Mouse (Mus musculus): ENCODE data around the gene C2cd2l. TPM values are rescaled to one million over a fixed set of nuclear protein-coding genes. Genes with fewer than 3 reads are reported as not detected.
"Not testable (repeated sequence)": the region's sequence is repeated elsewhere in the genome, so short reads cannot be mapped to it uniquely, and the experiment has no call there.

Gene C2cd2l
- polyA plus RNA-seq, 1 experiment from 2014 or later = 17.1 TPM

- Histone ChIP-seq H3K27ac (ENCODE audit: low read depth, low read length) (no peak overlapping the region), H3K9ac (ENCODE audit: low read length) (no peak overlapping the region), H3K4me3 (ENCODE audit: low read depth, low read length) (peak overlapping the region; percentile 10; the same call in 1 of the 2 replicates), H3K4me1 (ENCODE audit: control insufficient read depth, insufficient read depth, low read length) (peaks cover 8% of the 10 kb centered on the region), H3K27me3 (ENCODE audit: control insufficient read depth, insufficient read depth, low read length) (no peaks in the 10 kb centered on the region), H3K4me2 (ENCODE audit: low read depth) (no peak overlapping the region), H3K36me3 (ENCODE audit: control insufficient read depth, insufficient read depth, low read length) (no peaks in the 10 kb centered on the region; the same call in 1 of the 2 replicates), H3K9me3 (ENCODE audit: control insufficient read depth, low read length) (no peaks in the 10 kb centered on the region)
- WGBS = 92% methylated on average over 5 of the region's 5 CpGs
- no peak for DNase-seq (ENCODE audit: low spot score)
- no peak for ATAC-seq (ENCODE audit: insufficient read depth, low FRiP score, low TSS enrichment)
Observed at GRCm38 (mm10) chr9:44341487-44341886, 21.4 kb upstream of the C2cd2l start.

DNA sequence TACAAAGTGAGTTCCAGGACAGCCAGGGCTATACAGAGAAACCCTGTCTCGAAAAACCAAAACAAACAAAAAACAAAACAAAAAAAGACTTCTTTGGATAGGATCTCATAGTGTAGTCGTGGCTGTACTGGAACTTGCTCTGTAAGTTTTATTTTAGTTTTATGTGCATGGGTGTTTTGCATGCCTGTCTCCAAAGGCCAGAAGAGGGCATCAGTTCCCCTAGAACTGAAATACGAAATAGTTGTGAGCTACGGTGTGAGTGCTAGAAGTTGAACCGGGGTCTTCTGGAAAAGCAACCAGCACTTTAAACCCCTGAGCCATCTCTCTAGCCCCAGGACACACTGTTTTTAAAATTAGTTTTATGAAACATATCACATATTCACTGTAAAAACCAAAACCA, 18.5 kb upstream of the C2cd2l start:
- Histone ChIP-seq H3K4me2 (ENCODE audit: low read depth) (no peak overlapping the region), H3K4me1 (ENCODE audit: control insufficient read depth, insufficient read depth, low read length) (peaks cover 9% of the 10 kb centered on the region), H3K9ac (ENCODE audit: low read length) (no peak overlapping the region), H3K36me3 (ENCODE audit: control insufficient read depth, insufficient read depth, low read length) (peaks cover 5% of the 10 kb centered on the region), H3K4me3 (ENCODE audit: low read depth, low read length) (no peak overlapping the region), H3K27ac (ENCODE audit: low read depth, low read length) (no peak overlapping the region), H3K27me3 (ENCODE audit: control insufficient read depth, insufficient read depth, low read length) (no peaks in the 10 kb centered on the region), H3K9me3 (ENCODE audit: control insufficient read depth, low read length) (no peaks in the 10 kb centered on the region)
- ATAC-seq (ENCODE audit: insufficient read depth, low FRiP score, low TSS enrichment) (no peak), DNase-seq (ENCODE audit: low spot score) (no peak)
- WGBS = 82% methylated on average over 5 of the region's 5 CpGs

DNA sequence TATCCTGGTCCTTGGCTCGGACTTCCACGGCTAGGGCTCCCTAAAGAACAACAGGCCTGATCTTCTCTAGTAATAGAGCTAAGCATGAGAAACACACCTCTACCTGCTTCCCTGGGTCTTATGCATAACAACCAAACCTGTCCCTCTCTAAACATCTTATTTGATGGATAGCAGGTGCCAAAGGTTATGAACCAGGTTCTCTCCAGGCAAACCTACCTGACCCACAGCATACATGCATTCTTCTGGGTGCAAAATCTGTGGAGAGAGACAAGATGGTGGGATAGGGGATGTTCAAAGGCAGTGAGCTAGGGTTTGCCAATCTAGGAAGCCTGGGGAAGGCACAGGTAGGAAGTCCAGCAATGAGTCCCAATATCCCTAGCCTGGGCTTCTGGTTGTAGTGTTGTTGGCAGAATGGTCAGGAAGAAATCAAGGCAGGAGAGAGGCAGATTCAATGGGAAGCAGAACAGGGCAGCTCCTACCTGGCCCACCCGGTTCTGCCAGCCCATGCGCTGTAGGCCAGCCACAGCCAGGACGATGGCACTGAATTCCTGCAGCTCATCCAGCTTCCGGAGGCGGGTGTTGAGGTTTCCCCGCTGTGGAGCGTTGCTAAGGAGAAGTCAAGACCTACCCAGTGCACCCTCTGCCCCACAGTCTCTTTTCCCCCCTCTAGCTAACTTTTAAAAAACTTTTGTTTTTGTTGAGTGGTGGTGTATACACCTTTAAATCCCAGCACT, 17.5 kb upstream of the C2cd2l start:
- Histone ChIP-seq H3K4me2 (ENCODE audit: low read depth) (peak overlapping the region; percentile 3; the same call in 1 of the 2 replicates), H3K9me3 (ENCODE audit: control insufficient read depth, low read length) (no peaks in the 10 kb centered on the region), H3K4me1 (ENCODE audit: control insufficient read depth, insufficient read depth, low read length) (peaks cover 6% of the 10 kb centered on the region), H3K4me3 (ENCODE audit: low read depth, low read length) (peak overlapping the region; percentile 98; the same call in 1 of the 2 replicates), H3K27ac (ENCODE audit: low read depth, low read length) (no peak overlapping the region), H3K36me3 (ENCODE audit: control insufficient read depth, insufficient read depth, low read length) (peaks cover 11% of the 10 kb centered on the region), H3K27me3 (ENCODE audit: control insufficient read depth, insufficient read depth, low read length) (no peaks in the 10 kb centered on the region), H3K9ac (ENCODE audit: low read length) (no peak overlapping the region)
- WGBS = 69% methylated on average over 9 of the region's 9 CpGs
- ATAC-seq (ENCODE audit: insufficient read depth, low FRiP score, low TSS enrichment) = no peak
- DNase-seq (ENCODE audit: low spot score) = no peak

- ATAC-seq (ENCODE audit: insufficient read depth, low FRiP score, low TSS enrichment) (no peak), DNase-seq (ENCODE audit: low spot score) (no peak)
- peaks cover 6% of the 10 kb centered on the region for H3K4me1 ChIP-seq (ENCODE audit: control insufficient read depth, insufficient read depth, low read length)
Observed at GRCm38 (mm10) chr9:44336964-44337363, 16.9 kb upstream of the C2cd2l start.

DNA sequence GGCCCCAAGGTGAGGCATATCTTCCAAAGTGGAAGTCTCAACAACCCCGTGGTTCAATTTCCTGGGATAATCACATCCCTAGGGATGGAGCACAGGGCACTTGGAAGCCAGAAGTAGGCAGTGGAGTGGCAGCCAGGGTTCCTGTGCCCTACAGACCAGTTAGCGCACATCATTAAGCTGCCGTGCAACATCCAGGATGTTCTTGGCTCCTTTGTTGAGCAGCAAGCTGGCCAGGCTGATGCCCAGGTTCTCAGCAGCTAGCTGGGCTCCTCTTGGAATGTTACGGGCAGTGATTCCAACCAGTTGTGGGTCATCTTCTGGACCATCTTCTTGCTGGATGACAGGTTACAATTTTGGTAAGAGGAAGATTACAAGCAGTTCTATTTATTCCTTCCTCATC, 16.4 kb upstream of the C2cd2l start:
- Histone ChIP-seq H3K9ac (ENCODE audit: low read length) (peak overlapping the region; percentile 97), H3K4me2 (ENCODE audit: low read depth) (peak overlapping the region; percentile 53), H3K36me3 (ENCODE audit: control insufficient read depth, insufficient read depth, low read length) (peaks cover 18% of the 10 kb centered on the region), H3K4me3 (ENCODE audit: low read depth, low read length) (peak overlapping the region; percentile 98)
- not testable (repeated sequence) for H3K27me3 ChIP-seq (ENCODE audit: control insufficient read depth, insufficient read depth, low read length); DNase-seq (ENCODE audit: low spot score); ATAC-seq (ENCODE audit: insufficient read depth, low FRiP score, low TSS enrichment); H3K4me1 ChIP-seq (ENCODE audit: control insufficient read depth, insufficient read depth, low read length); H3K9me3 ChIP-seq (ENCODE audit: control insufficient read depth, low read length); H3K27ac ChIP-seq (ENCODE audit: low read depth, low read length)
- 42% methylated on average over 4 of the region's 4 CpGs for WGBS

More at GRCm38 (mm10) chr9:44336964-44337363, 16.9 kb upstream of the C2cd2l start:
- 78% methylated on average over 3 of the region's 3 CpGs for WGBS
- no peaks in the 10 kb centered on the region for H3K27me3 ChIP-seq (ENCODE audit: control insufficient read depth, insufficient read depth, low read length)
- H3K9ac ChIP-seq (ENCODE audit: low read length) = peak overlapping the region; percentile 22
- peak overlapping the region; percentile 98 for H3K4me3 ChIP-seq (ENCODE audit: low read depth, low read length)
- peaks cover 14% of the 10 kb centered on the region for H3K36me3 ChIP-seq (ENCODE audit: control insufficient read depth, insufficient read depth, low read length)
- H3K4me2 ChIP-seq (ENCODE audit: low read depth) = peak overlapping the region; percentile 53
- no peaks in the 10 kb centered on the region for H3K9me3 ChIP-seq (ENCODE audit: control insufficient read depth, low read length)
- H3K27ac ChIP-seq (ENCODE audit: low read depth, low read length) = no peak overlapping the region

DNA sequence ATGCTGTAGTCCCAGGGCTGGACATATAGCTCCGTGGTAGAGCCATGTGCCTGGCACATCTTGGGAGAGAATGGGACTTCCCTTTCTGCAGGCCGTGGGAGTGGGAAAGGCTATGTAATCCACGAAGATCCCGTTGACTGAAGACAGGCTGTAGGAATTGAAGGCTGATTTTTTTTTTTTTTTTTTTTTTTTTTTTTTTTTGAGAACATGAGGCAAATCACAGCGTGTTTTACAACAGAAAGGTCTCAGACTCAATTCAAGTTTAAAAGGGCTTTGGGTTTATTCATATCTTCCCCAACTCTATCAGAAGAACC, 16.0 kb upstream of the C2cd2l start:
- H3K9ac ChIP-seq (ENCODE audit: low read length) = peak overlapping the region; percentile 97
- ATAC-seq (ENCODE audit: insufficient read depth, low FRiP score, low TSS enrichment) = no peak
- DNase-seq (ENCODE audit: low spot score) = no peak
- H3K9me3 ChIP-seq (ENCODE audit: control insufficient read depth, low read length) = no peaks in the 10 kb centered on the region
- 3% methylated on average over 5 of the region's 5 CpGs for WGBS
- no peaks in the 10 kb centered on the region for H3K27me3 ChIP-seq (ENCODE audit: control insufficient read depth, insufficient read depth, low read length)
- H3K36me3 ChIP-seq (ENCODE audit: control insufficient read depth, insufficient read depth, low read length) = peaks cover 20% of the 10 kb centered on the region
- no peak overlapping the region for H3K27ac ChIP-seq (ENCODE audit: low read depth, low read length)
- peaks cover 6% of the 10 kb centered on the region for H3K4me1 ChIP-seq (ENCODE audit: control insufficient read depth, insufficient read depth, low read length)
- H3K4me2 ChIP-seq (ENCODE audit: low read depth) = peak overlapping the region; percentile 53
- H3K4me3 ChIP-seq (ENCODE audit: low read depth, low read length) = peak overlapping the region; percentile 98

DNA sequence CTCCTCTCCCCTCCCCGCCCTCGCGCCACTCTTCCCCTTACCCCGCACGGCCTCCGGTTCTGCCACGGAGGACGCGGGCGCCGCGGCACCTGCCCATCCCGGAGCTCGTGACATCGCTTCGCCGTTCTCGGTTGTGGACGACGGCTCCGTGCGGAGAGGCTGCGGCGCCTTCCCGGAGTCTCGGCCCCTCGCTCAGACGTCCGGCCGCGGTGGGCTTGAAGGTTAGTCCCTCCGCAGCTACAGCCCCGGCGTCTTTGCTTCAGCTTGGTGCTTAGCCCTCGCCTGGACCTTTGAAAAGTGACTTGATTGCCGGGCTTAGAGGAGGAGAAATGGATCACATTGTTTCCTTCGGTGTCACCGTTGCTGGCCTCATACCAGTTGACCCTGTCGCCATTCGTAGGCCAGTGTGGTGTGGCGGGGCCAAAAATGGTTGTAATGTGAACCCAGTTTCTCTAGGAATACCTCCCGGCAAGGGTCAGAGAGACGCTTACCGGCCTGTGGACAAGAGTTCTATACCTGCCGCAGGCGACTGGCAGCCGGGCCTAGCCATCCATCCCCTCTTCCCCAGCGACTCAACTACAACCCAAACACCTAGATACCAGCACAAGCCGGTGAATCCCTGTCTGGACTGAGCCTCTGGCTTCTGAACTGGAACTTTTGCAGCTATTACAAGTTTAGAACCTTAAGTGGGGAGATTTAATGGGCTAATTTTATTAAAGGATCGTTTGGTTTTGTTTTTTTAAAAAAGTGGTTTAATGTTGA, 15.4 kb upstream of the C2cd2l start:
- H3K9ac ChIP-seq (ENCODE audit: low read length) = peak overlapping the region; percentile 97
- H3K27me3 ChIP-seq (ENCODE audit: control insufficient read depth, insufficient read depth, low read length) = no peaks in the 10 kb centered on the region
- ATAC-seq (ENCODE audit: insufficient read depth, low FRiP score, low TSS enrichment) = no peak; the same call in 1 of the 2 replicates
- peaks cover 20% of the 10 kb centered on the region for H3K36me3 ChIP-seq (ENCODE audit: control insufficient read depth, insufficient read depth, low read length)
- H3K27ac ChIP-seq (ENCODE audit: low read depth, low read length) = peak overlapping the region; percentile 93
- H3K4me3 ChIP-seq (ENCODE audit: low read depth, low read length) = peak overlapping the region; percentile 98
- peak; percentile 51 for DNase-seq (ENCODE audit: low spot score)
- no peaks in the 10 kb centered on the region for H3K9me3 ChIP-seq (ENCODE audit: control insufficient read depth, low read length)
- 0% methylated on average over 47 of the region's 50 CpGs for WGBS
- peaks cover 6% of the 10 kb centered on the region for H3K4me1 ChIP-seq (ENCODE audit: control insufficient read depth, insufficient read depth, low read length)
- H3K4me2 ChIP-seq (ENCODE audit: low read depth) = peak overlapping the region; percentile 53

DNA sequence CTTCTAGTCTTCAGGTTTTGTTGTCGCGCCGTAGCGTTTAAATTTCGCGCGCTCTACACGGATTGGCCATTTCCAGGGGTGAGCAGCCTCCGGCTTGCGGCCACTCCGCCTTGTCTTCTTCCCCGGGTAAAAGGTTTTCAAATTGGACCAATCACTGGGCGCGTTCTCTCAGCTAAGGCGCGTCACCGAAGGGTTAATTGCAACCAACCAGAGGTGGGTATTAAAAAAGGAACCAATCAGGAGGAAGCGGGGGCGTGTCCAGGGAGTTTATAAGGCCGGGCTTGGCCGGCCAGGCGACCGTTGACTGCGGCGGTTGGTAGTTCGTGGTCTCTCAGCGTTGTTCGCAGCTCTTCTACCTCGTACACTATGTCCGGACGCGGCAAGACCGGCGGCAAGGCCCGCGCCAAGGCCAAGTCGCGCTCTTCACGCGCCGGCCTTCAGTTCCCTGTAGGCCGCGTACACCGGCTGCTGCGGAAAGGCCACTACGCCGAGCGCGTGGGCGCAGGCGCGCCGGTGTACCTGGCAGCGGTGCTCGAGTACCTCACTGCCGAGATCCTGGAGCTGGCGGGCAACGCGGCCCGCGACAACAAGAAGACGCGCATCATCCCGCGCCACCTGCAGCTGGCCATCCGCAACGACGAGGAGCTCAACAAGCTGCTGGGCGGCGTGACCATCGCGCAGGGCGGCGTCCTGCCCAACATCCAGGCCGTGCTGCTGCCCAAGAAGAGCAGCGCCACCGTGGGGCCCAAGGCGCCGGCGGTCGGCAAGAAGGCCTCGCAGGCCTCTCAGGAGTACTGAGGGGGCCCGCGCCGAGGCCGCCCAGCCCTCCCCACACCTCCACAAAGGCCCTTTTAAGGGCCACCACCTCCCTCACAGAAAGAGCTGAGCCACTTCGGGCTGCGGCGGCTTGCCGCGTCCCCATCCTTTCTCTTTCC, 14.6 kb upstream of the C2cd2l start, which contains the start of gene H2afx:
Gene H2afx, plus strand, starts transcription at position 299 of the 935 bp plus-strand sequence.
- H3K27me3 ChIP-seq (ENCODE audit: control insufficient read depth, insufficient read depth, low read length) = no peaks in the 10 kb centered on the region
- H3K27ac ChIP-seq (ENCODE audit: low read depth, low read length) = peak within 1 kb of the TSS; percentile 93
- H3K36me3 ChIP-seq (ENCODE audit: control insufficient read depth, insufficient read depth, low read length) = peaks cover 20% of the 10 kb centered on the region
- peak within 1 kb of the TSS; percentile 97 for H3K9ac ChIP-seq (ENCODE audit: low read length)
- DNase-seq (ENCODE audit: low spot score) (peak; percentile 98), ATAC-seq (ENCODE audit: insufficient read depth, low FRiP score, low TSS enrichment) (peak; percentile 96)
- H3K4me2 ChIP-seq (ENCODE audit: low read depth) = peak within 1 kb of the TSS; percentile 53
- H3K4me1 ChIP-seq (ENCODE audit: control insufficient read depth, insufficient read depth, low read length) = peaks cover 6% of the 10 kb centered on the region
- no peaks in the 10 kb centered on the region for H3K9me3 ChIP-seq (ENCODE audit: control insufficient read depth, low read length)
- under 1% methylated on average over 87 of the region's 91 CpGs for WGBS
- H3K4me3 ChIP-seq (ENCODE audit: low read depth, low read length) = peak within 1 kb of the TSS; percentile 98
